Mouse (Mus musculus): ENCODE data around the gene Lrrc8b. TPM values are rescaled to one million over a fixed set of nuclear protein-coding genes. Genes with fewer than 3 reads are reported as not detected.

Lrrc8b gene
- polyA plus RNA-seq, 1 experiment from 2014 or later, result 10.6 TPM

GRCm38 (mm10) chr5:105480561-105480960 lies 65.0 kb downstream of the Lrrc8b start:
- Histone ChIP-seq H3K36me3 (ENCODE audit: control insufficient read depth, insufficient read depth, low read length) (peaks cover 22% of the 10 kb centered on the region; the same call in 1 of the 2 replicates), H3K4me2 (ENCODE audit: low read depth, low read length) (no peak overlapping the region), H3K27ac (replicated peaks; ENCODE audit: low read depth, low read length) (no peak overlapping the region), H3K4me1 (ENCODE audit: control insufficient read depth, insufficient read depth, low read length) (no peaks in the 10 kb centered on the region), H3K9ac (ENCODE audit: low read depth, low read length) (no peak overlapping the region), H3K4me3 (ENCODE audit: low read depth, low read length) (no peak overlapping the region), H3K9me3 (ENCODE audit: control insufficient read depth, low read length) (0 out of 2 replicates have a peak, but pooled peaks cover 5% of the 10 kb centered on the region), H3K27me3 (replicated peaks; ENCODE audit: control insufficient read depth, insufficient read depth, low read length) (no peaks in the 10 kb centered on the region)
- no peak for ATAC-seq (ENCODE audit: low read depth)
- DNase-seq (ENCODE audit: low spot score), result no peak
- 95% methylated on average over 17 of the region's 17 CpGs for WGBS

- DNase-seq (ENCODE audit: low spot score) (no peak), ATAC-seq (ENCODE audit: low read depth) (no peak)
- no peak overlapping the region for H3K27ac ChIP-seq (replicated peaks; ENCODE audit: low read depth, low read length)
- no peaks in the 10 kb centered on the region for H3K27me3 ChIP-seq (replicated peaks; ENCODE audit: control insufficient read depth, insufficient read depth, low read length)
- peaks cover 22% of the 10 kb centered on the region; the same call in 1 of the 2 replicates for H3K36me3 ChIP-seq (ENCODE audit: control insufficient read depth, insufficient read depth, low read length)
- H3K4me2 ChIP-seq (ENCODE audit: low read depth, low read length), result no peak overlapping the region
- no peak overlapping the region for H3K4me3 ChIP-seq (ENCODE audit: low read depth, low read length)
- 0 out of 2 replicates have a peak, but pooled peaks cover 5% of the 10 kb centered on the region for H3K9me3 ChIP-seq (ENCODE audit: control insufficient read depth, low read length)
- no peaks in the 10 kb centered on the region for H3K4me1 ChIP-seq (ENCODE audit: control insufficient read depth, insufficient read depth, low read length)
- WGBS, result 63% methylated on average over 2 of the region's 2 CpGs
- H3K9ac ChIP-seq (ENCODE audit: low read depth, low read length), result no peak overlapping the region
Measured at GRCm38 (mm10) chr5:105483632-105484031, 68.1 kb downstream of the Lrrc8b start.

GRCm38 (mm10) chr5:105484247-105484646 lies 68.7 kb downstream of the Lrrc8b start:
- H3K4me1 ChIP-seq (ENCODE audit: control insufficient read depth, insufficient read depth, low read length), result no peaks in the 10 kb centered on the region
- DNase-seq (ENCODE audit: low spot score), result peak; percentile 53
- ATAC-seq (ENCODE audit: low read depth), result peak; percentile 70; the same call in 1 of the 2 replicates
- H3K4me3 ChIP-seq (ENCODE audit: low read depth, low read length), result no peak overlapping the region
- H3K4me2 ChIP-seq (ENCODE audit: low read depth, low read length), result no peak overlapping the region
- peaks cover 22% of the 10 kb centered on the region; the same call in 1 of the 2 replicates for H3K36me3 ChIP-seq (ENCODE audit: control insufficient read depth, insufficient read depth, low read length)
- no peak overlapping the region for H3K9ac ChIP-seq (ENCODE audit: low read depth, low read length)
- 0 out of 2 replicates have a peak, but pooled peaks cover 5% of the 10 kb centered on the region for H3K9me3 ChIP-seq (ENCODE audit: control insufficient read depth, low read length)
- H3K27ac ChIP-seq (replicated peaks; ENCODE audit: low read depth, low read length), result no peak overlapping the region
- WGBS, result 77% methylated on average over 6 of the region's 6 CpGs
- no peaks in the 10 kb centered on the region for H3K27me3 ChIP-seq (replicated peaks; ENCODE audit: control insufficient read depth, insufficient read depth, low read length)

- ATAC-seq (ENCODE audit: low read depth), result no peak
- WGBS, result 96% methylated on average over 14 of the region's 14 CpGs
Measured at GRCm38 (mm10) chr5:105484891-105485290, 69.3 kb downstream of the Lrrc8b start.

GRCm38 (mm10) chr5:105490211-105490610 lies 74.6 kb downstream of the Lrrc8b start:
- no peak overlapping the region for H3K4me3 ChIP-seq (ENCODE audit: low read depth, low read length)
- H3K4me1 ChIP-seq (ENCODE audit: control insufficient read depth, insufficient read depth, low read length), result peaks cover 8% of the 10 kb centered on the region; the same call in 1 of the 2 replicates
- H3K4me2 ChIP-seq (ENCODE audit: low read depth, low read length), result no peak overlapping the region
- no peaks in the 10 kb centered on the region for H3K9me3 ChIP-seq (ENCODE audit: control insufficient read depth, low read length)
- no peaks in the 10 kb centered on the region for H3K27me3 ChIP-seq (replicated peaks; ENCODE audit: control insufficient read depth, insufficient read depth, low read length)
- no peaks in the 10 kb centered on the region for H3K36me3 ChIP-seq (ENCODE audit: control insufficient read depth, insufficient read depth, low read length)
- 77% methylated on average over 5 of the region's 5 CpGs for WGBS
- H3K9ac ChIP-seq (ENCODE audit: low read depth, low read length), result no peak overlapping the region
- no peak overlapping the region for H3K27ac ChIP-seq (replicated peaks; ENCODE audit: low read depth, low read length)
- ATAC-seq (ENCODE audit: low read depth) (no peak), DNase-seq (ENCODE audit: low spot score) (no peak)

More at GRCm38 (mm10) chr5:105484891-105485290, 69.3 kb downstream of the Lrrc8b start:
- no peak overlapping the region for H3K4me2 ChIP-seq (ENCODE audit: low read depth, low read length)
- H3K27ac ChIP-seq (replicated peaks; ENCODE audit: low read depth, low read length), result no peak overlapping the region
- H3K27me3 ChIP-seq (replicated peaks; ENCODE audit: control insufficient read depth, insufficient read depth, low read length), result no peaks in the 10 kb centered on the region
- no peaks in the 10 kb centered on the region for H3K4me1 ChIP-seq (ENCODE audit: control insufficient read depth, insufficient read depth, low read length)
- 0 out of 2 replicates have a peak, but pooled peaks cover 5% of the 10 kb centered on the region for H3K9me3 ChIP-seq (ENCODE audit: control insufficient read depth, low read length)
- H3K4me3 ChIP-seq (ENCODE audit: low read depth, low read length), result no peak overlapping the region
- peaks cover 21% of the 10 kb centered on the region; the same call in 1 of the 2 replicates for H3K36me3 ChIP-seq (ENCODE audit: control insufficient read depth, insufficient read depth, low read length)
- DNase-seq (ENCODE audit: low spot score), result no peak
- H3K9ac ChIP-seq (ENCODE audit: low read depth, low read length), result no peak overlapping the region

- no peaks in the 10 kb centered on the region for H3K27me3 ChIP-seq (replicated peaks; ENCODE audit: control insufficient read depth, insufficient read depth, low read length)
- 49% methylated on average over 4 of the region's 4 CpGs for whole genome bisulfite sequencing
- H3K9ac ChIP-seq (ENCODE audit: low read depth, low read length), result no peak overlapping the region
- peaks cover 13% of the 10 kb centered on the region for H3K4me1 ChIP-seq (ENCODE audit: control insufficient read depth, insufficient read depth, low read length)
- no peaks in the 10 kb centered on the region for H3K36me3 ChIP-seq (ENCODE audit: control insufficient read depth, insufficient read depth, low read length)
- H3K4me3 ChIP-seq (ENCODE audit: low read depth, low read length), result no peak overlapping the region
- ATAC-seq (ENCODE audit: low read depth), result peak; percentile 56; the same call in 1 of the 2 replicates
- H3K27ac ChIP-seq (replicated peaks; ENCODE audit: low read depth, low read length), result no peak overlapping the region
- H3K9me3 ChIP-seq (ENCODE audit: control insufficient read depth, low read length), result no peaks in the 10 kb centered on the region
- no peak overlapping the region for H3K4me2 ChIP-seq (ENCODE audit: low read depth, low read length)
- peak; percentile 57 for DNase-seq (ENCODE audit: low spot score)
Measured at GRCm38 (mm10) chr5:105491389-105491788, 75.8 kb downstream of the Lrrc8b start.

GRCm38 (mm10) chr5:105492367-105493246 lies 77.0 kb downstream of the Lrrc8b start:
- H3K36me3 ChIP-seq (ENCODE audit: control insufficient read depth, insufficient read depth, low read length), result no peaks in the 10 kb centered on the region
- no peaks in the 10 kb centered on the region for H3K9me3 ChIP-seq (ENCODE audit: control insufficient read depth, low read length)
- H3K27ac ChIP-seq (replicated peaks; ENCODE audit: low read depth, low read length), result no peak overlapping the region
- 39% methylated on average over 10 of the region's 10 CpGs for WGBS
- no peak overlapping the region for H3K4me2 ChIP-seq (ENCODE audit: low read depth, low read length)
- H3K4me3 ChIP-seq (ENCODE audit: low read depth, low read length), result no peak overlapping the region
- ATAC-seq (ENCODE audit: low read depth), result peak; percentile 51; the same call in 1 of the 2 replicates
- peak; percentile 77 for DNase-seq (ENCODE audit: low spot score)
- peaks cover 13% of the 10 kb centered on the region for H3K4me1 ChIP-seq (ENCODE audit: control insufficient read depth, insufficient read depth, low read length)
- peak overlapping the region; percentile 3; the same call in 1 of the 2 replicates for H3K9ac ChIP-seq (ENCODE audit: low read depth, low read length)
- no peaks in the 10 kb centered on the region for H3K27me3 ChIP-seq (replicated peaks; ENCODE audit: control insufficient read depth, insufficient read depth, low read length)

GRCm38 (mm10) chr5:105493377-105493776 lies 77.8 kb downstream of the Lrrc8b start:
- Histone ChIP-seq H3K27ac (replicated peaks; ENCODE audit: low read depth, low read length) (no peak overlapping the region), H3K9me3 (ENCODE audit: control insufficient read depth, low read length) (no peaks in the 10 kb centered on the region), H3K9ac (ENCODE audit: low read depth, low read length) (peak overlapping the region; percentile 3; the same call in 1 of the 2 replicates), H3K27me3 (replicated peaks; ENCODE audit: control insufficient read depth, insufficient read depth, low read length) (no peaks in the 10 kb centered on the region), H3K36me3 (ENCODE audit: control insufficient read depth, insufficient read depth, low read length) (no peaks in the 10 kb centered on the region), H3K4me3 (ENCODE audit: low read depth, low read length) (no peak overlapping the region), H3K4me1 (ENCODE audit: control insufficient read depth, insufficient read depth, low read length) (peaks cover 13% of the 10 kb centered on the region), H3K4me2 (ENCODE audit: low read depth, low read length) (no peak overlapping the region)
- ATAC-seq (ENCODE audit: low read depth) (no peak), DNase-seq (ENCODE audit: low spot score) (no peak)
- WGBS, result 88% methylated on average over 7 of the region's 7 CpGs

Measured in embryonic facial prominence, embryonic 14.5 days (tissue).